Mouse (Mus musculus) hindbrain, embryonic 11.5 days (tissue): ENCODE results near the gene Dse. TPM values are rescaled to one million over a fixed set of nuclear protein-coding genes. Genes with fewer than 3 reads are reported as not detected.
"Not testable (repeated sequence)": the region's sequence is repeated elsewhere in the genome, so short reads cannot be mapped to it uniquely, and the experiment has no call there.

Source experiments
- ATAC-seq: fragments of 200-750 bp; cut with Nextera tagmentation; 2 replicates; pipeline ENCODE4 v1.8.0; 2017; ENCODE audit warnings: mild to moderate bottlenecking, moderate TSS enrichment, moderate library complexity; ENCODE audit not compliant: low FRiP score
- DNase-seq: peaks from one replicate; pipeline ENCODE4 v3.0.0-alpha.2; 2015; ENCODE audit warnings: low spot score
- H3K27ac ChIP-seq: fragments of 300-500 bp; sonication (generic); 2 replicates; pipeline ENCODE4 v1.5.1; 2014; ENCODE audit warnings: mild to moderate bottlenecking, low read depth, low read length
- H3K27me3 ChIP-seq: fragments of 300-500 bp; sonication (generic); 2 replicates; pipeline ENCODE4 v1.6.1; 2014; ENCODE audit warnings: mild to moderate bottlenecking, low read length, moderate library complexity, mixed read lengths; ENCODE audit not compliant: control insufficient read depth, insufficient read depth
- H3K36me3 ChIP-seq: fragments of 300-500 bp; sonication (generic); 2 replicates; pipeline ENCODE4 v1.6.1; 2014; ENCODE audit warnings: mild to moderate bottlenecking, low read length, moderate library complexity, mixed read lengths; ENCODE audit not compliant: control insufficient read depth, insufficient read depth
- H3K4me1 ChIP-seq: fragments of 300-500 bp; sonication (generic); replicated peaks from 2 replicates; pipeline ENCODE4 v1.6.1; 2014; ENCODE audit warnings: low read length, mixed read lengths; ENCODE audit not compliant: control insufficient read depth, insufficient read depth
- H3K4me2 ChIP-seq: fragments of 300-500 bp; sonication (generic); replicated peaks from 2 replicates; pipeline ENCODE4 v1.6.1; 2014; ENCODE audit warnings: mild to moderate bottlenecking, low read depth, low read length
- H3K4me3 ChIP-seq: fragments of 300-500 bp; sonication (generic); 2 replicates; pipeline ENCODE4 v1.5.1; 2014; ENCODE audit warnings: low read depth, low read length
- H3K9ac ChIP-seq: fragments of 300-500 bp; sonication (generic); 2 replicates; pipeline ENCODE4 v1.6.1; 2014; ENCODE audit warnings: low read depth, low read length
- H3K9me3 ChIP-seq: fragments of 300-500 bp; sonication (generic); 2 replicates; pipeline ENCODE4 v1.6.1; 2016; ENCODE audit warnings: low read length; ENCODE audit not compliant: control insufficient read depth
- WGBS: fragments of 180-500 bp; shearing (Covaris S2); extraction: QIAGEN DNeasy Blood & Tissue Kit; methylation state at CpG from one replicate; pipeline ENCODE4 v1.1.7; 2014; 5-methylcytosine and 5-hydroxymethylcytosine counted together
- polyA plus RNA-seq: library from polyadenylated mRNA; unstranded; fragments of >200 nt; fragmentation: Nextera tagmentation; extraction: Ambion mirVana; gene quantifications from 2 replicates; pipeline ENCODE4 v1.2.1, GENCODE M21; 2014

Gene Dse
- 22.2 and 25.6 TPM in 2 replicates for polyA plus RNA-seq

DNA sequence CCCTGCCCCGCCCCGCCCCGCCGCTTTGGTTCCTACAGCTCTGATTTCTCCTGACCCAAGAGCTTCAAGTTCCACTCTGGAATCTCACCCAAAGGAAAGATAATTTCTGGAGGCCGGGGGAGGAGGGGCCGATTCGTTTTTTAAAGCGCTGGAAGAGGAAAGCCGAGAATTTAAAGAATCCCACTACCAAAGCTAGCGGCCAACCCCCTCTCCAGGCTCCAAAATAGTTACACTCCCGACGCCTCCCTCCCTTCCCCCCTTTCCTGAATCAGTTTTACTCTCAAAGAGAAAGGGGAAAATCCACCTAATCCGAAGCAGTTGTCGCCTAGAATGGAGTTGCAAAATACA, at the start of gene Dse:
Dse (minus strand) TSS at position 213 of the 348 bp plus-strand sequence.
- peak within 1 kb of the TSS; percentile 89 for H3K9ac ChIP-seq
- peak within 1 kb of the TSS; percentile 80 for H3K4me2 ChIP-seq
- peak; percentile 36 for ATAC-seq
- peak within 1 kb of the TSS; percentile 73 for H3K27ac ChIP-seq
- H3K4me1 ChIP-seq = no peaks in the 10 kb centered on the region
- under 1% methylated on average over 14 of the region's 14 CpGs for WGBS
- no peaks in the 10 kb centered on the region for H3K27me3 ChIP-seq
- DNase-seq = peak; percentile 65
- H3K4me3 ChIP-seq = peak within 1 kb of the TSS; percentile 70
- no peaks in the 10 kb centered on the region for H3K36me3 ChIP-seq
- no peaks in the 10 kb centered on the region for H3K9me3 ChIP-seq

- not testable (repeated sequence) for H3K4me2 ChIP-seq, H3K9me3 ChIP-seq, H3K27me3 ChIP-seq, H3K9ac ChIP-seq, H3K4me1 ChIP-seq, H3K36me3 ChIP-seq, H3K27ac ChIP-seq, DNase-seq, ATAC-seq, H3K4me3 ChIP-seq
- WGBS = 94% methylated on average over 9 of the region's 9 CpGs
Observed at GRCm38 (mm10) chr10:34252833-34253232, 45.3 kb upstream of the Dse start.

GRCm38 (mm10) chr10:34249594-34249993, 42.1 kb upstream of the Dse start:
- no peak overlapping the region for H3K27ac ChIP-seq

GRCm38 (mm10) chr10:34247757-34248156, 40.2 kb upstream of the Dse start:
- H3K4me3 ChIP-seq = no peak overlapping the region
- 52% methylated on average over 3 of the region's 3 CpGs for WGBS
- no peaks in the 10 kb centered on the region for H3K9me3 ChIP-seq
- H3K4me2 ChIP-seq = no peak overlapping the region
- no peaks in the 10 kb centered on the region for H3K4me1 ChIP-seq
- H3K36me3 ChIP-seq = no peaks in the 10 kb centered on the region
- no peak overlapping the region for H3K9ac ChIP-seq
- no peak for ATAC-seq
- no peak overlapping the region for H3K27ac ChIP-seq
- H3K27me3 ChIP-seq = no peaks in the 10 kb centered on the region
- no peak for DNase-seq

More at GRCm38 (mm10) chr10:34249594-34249993, 42.1 kb upstream of the Dse start:
- H3K4me1 ChIP-seq = no peaks in the 10 kb centered on the region
- H3K9ac ChIP-seq = no peak overlapping the region
- H3K9me3 ChIP-seq = no peaks in the 10 kb centered on the region
- 35% methylated on average over 2 of the region's 2 CpGs for WGBS
- H3K4me3 ChIP-seq = no peak overlapping the region
- H3K36me3 ChIP-seq = no peaks in the 10 kb centered on the region
- no peaks in the 10 kb centered on the region for H3K27me3 ChIP-seq
- no peak overlapping the region for H3K4me2 ChIP-seq
- ATAC-seq (no peak), DNase-seq (no peak)

- Histone ChIP-seq H3K9me3 (no peaks in the 10 kb centered on the region), H3K36me3 (no peaks in the 10 kb centered on the region), H3K27ac (no peak overlapping the region), H3K4me1 (no peaks in the 10 kb centered on the region), H3K27me3 (no peaks in the 10 kb centered on the region), H3K4me3 (no peak overlapping the region), H3K4me2 (no peak overlapping the region), H3K9ac (no peak overlapping the region)
- WGBS = 87% methylated on average over 2 of the region's 2 CpGs
- ATAC-seq = no peak
- no peak for DNase-seq
Observed at GRCm38 (mm10) chr10:34246106-34246505, 38.6 kb upstream of the Dse start.

GRCm38 (mm10) chr10:34244745-34245144, 37.2 kb upstream of the Dse start:
- WGBS = 81% methylated on average over 5 of the region's 5 CpGs
- Histone ChIP-seq H3K27ac (no peak overlapping the region), H3K27me3 (no peaks in the 10 kb centered on the region), H3K4me2 (no peak overlapping the region), H3K9me3 (no peaks in the 10 kb centered on the region), H3K9ac (no peak overlapping the region), H3K4me1 (no peaks in the 10 kb centered on the region), H3K36me3 (no peaks in the 10 kb centered on the region), H3K4me3 (no peak overlapping the region)
- DNase-seq = no peak
- no peak for ATAC-seq

DNA sequence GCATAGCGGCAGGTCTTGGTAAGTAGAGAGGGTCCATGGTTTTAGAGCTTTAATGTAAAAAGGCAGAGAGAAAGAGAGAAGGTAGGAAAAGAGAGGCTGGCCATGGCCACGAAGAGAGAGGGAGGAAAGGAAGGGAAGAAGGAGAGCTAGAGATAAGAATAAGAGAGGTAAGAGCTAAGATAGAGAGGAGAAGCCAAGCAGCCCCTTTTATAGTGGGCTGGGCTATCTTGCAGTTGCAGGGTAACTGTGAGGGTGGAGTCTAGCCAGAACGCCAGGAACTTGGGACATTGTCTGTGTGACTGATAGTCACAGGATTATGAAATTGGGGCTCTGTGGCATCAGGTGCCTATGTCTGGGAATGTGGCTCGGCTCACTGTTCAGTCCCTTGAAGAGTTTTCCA, 31.0 kb upstream of the Dse start:
- ATAC-seq (no peak), DNase-seq (no peak)
- H3K27ac ChIP-seq = no peak overlapping the region
- no peak overlapping the region for H3K4me3 ChIP-seq
- H3K9ac ChIP-seq = no peak overlapping the region
- no peaks in the 10 kb centered on the region for H3K4me1 ChIP-seq
- no peak overlapping the region for H3K4me2 ChIP-seq
- WGBS = 74% methylated on average over 4 of the region's 4 CpGs
- H3K27me3 ChIP-seq = no peaks in the 10 kb centered on the region
- H3K36me3 ChIP-seq = no peaks in the 10 kb centered on the region
- no peaks in the 10 kb centered on the region for H3K9me3 ChIP-seq

DNA sequence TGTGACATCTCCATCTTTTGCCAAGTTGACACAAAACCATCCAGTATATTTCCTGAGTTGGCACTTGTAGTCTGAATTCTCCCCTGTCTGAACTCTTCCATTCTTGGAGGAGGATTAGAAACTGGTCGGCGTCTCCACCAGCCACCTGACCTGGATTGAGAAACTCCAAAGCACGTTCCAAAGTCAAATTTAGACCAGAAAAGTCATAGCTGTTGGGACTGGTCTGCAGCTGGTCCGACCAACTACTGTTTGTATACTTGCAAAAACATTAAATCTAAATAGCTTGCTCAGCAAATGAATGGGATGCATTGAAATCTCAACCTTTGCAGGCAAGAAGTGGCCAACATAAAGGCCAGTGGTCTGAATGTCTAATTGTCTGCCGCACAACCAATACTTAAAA, 29.1 kb upstream of the Dse start:
- ATAC-seq (no peak), DNase-seq (no peak)
- no peak overlapping the region for H3K9ac ChIP-seq
- no peak overlapping the region for H3K4me2 ChIP-seq
- no peaks in the 10 kb centered on the region for H3K9me3 ChIP-seq
- H3K4me1 ChIP-seq = no peaks in the 10 kb centered on the region
- H3K27me3 ChIP-seq = no peaks in the 10 kb centered on the region
- WGBS = 87% methylated on average over 5 of the region's 5 CpGs
- no peaks in the 10 kb centered on the region for H3K36me3 ChIP-seq
- no peak overlapping the region for H3K4me3 ChIP-seq
- H3K27ac ChIP-seq = no peak overlapping the region

GRCm38 (mm10) chr10:34235384-34235783, 27.9 kb upstream of the Dse start:
- Histone ChIP-seq H3K9ac (no peak overlapping the region), H3K27me3 (no peaks in the 10 kb centered on the region), H3K9me3 (no peaks in the 10 kb centered on the region), H3K4me2 (no peak overlapping the region), H3K4me1 (no peaks in the 10 kb centered on the region), H3K4me3 (no peak overlapping the region), H3K36me3 (no peaks in the 10 kb centered on the region), H3K27ac (no peak overlapping the region)
- no peak for DNase-seq
- ATAC-seq = no peak
- 36% methylated on average over 3 of the region's 3 CpGs for WGBS
